Mouse (Mus musculus) heart, embryonic 16.5 days (tissue): ENCODE results near the gene Usp15. TPM values are rescaled to one million over a fixed set of nuclear protein-coding genes. Genes with fewer than 3 reads are reported as not detected.

Experiments
- microRNA-seq: library from miRNA; unstranded; fragments of <30 nt; microRNA quantifications from one replicate; pipeline ENCODE4, GENCODE M21; 2017
- polyA plus RNA-seq: library from polyadenylated mRNA; unstranded; fragments of >200 nt; fragmentation: Nextera tagmentation; extraction: Ambion mirVana; gene quantifications from 2 replicates; pipeline ENCODE4 v1.2.1, GENCODE M21; 2015

The Usp15 gene
- polyA plus RNA-seq, 1 experiment from 2014 or later, result 66.0 TPM

Small RNA genes within 50 kb of the gene (microRNA-seq; reads per million reads assigned to microRNA genes)
- 1.6 reads per million for gene Gm27920

Other genes with a start within 250 kb of the Usp15 start
- gene Mon2, start 120.5 kb downstream of the Usp15 start, polyA plus RNA-seq, result 14.6 and 17.6 TPM in 2 replicates
- 0.29 and 0.47 TPM in 2 replicates for gene Fam19a2, start 67.0 kb upstream of the Usp15 start, polyA plus RNA-seq